Mouse (Mus musculus) heart, adult 2 months (tissue): Measurements from ENCODE around the gene Tmem97. TPM values are rescaled to one million over a fixed set of nuclear protein-coding genes. Genes with fewer than 3 reads are reported as not detected.
A peak's percentile ranks its signal among the peaks of the same experiment; 100 is the strongest.

Source experiments
- DNase-seq, 2 experiments: peaks; one replicate each; pipeline ENCODE4 v3.0.0; 2021
- H3K27ac ChIP-seq: fragments of 200-600 bp; 2 replicates; pipeline ENCODE4 v1.8.1; 2022
- H3K27me3 ChIP-seq: fragments of 200-500 bp; 2 replicates; pipeline ENCODE4 v1.6.1; 2012; ENCODE audit warnings: mild to moderate bottlenecking, low read length, inconsistent platforms, mixed read lengths; ENCODE audit not compliant: control insufficient read depth, insufficient read depth
- H3K36me3 ChIP-seq: fragments of 200-500 bp; 2 replicates; pipeline ENCODE4 v1.6.1; 2012; ENCODE audit warnings: low read length, inconsistent platforms; ENCODE audit not compliant: control insufficient read depth, insufficient read depth
- H3K4me1 ChIP-seq: fragments of 200-500 bp; 2 replicates; pipeline ENCODE4 v1.6.1; 2011; ENCODE audit warnings: low read length; ENCODE audit not compliant: control insufficient read depth, insufficient read depth
- H3K4me3 ChIP-seq: fragments of 200-600 bp; 2 replicates; pipeline ENCODE4 v1.8.1; 2022
- H3K79me2 ChIP-seq: fragments of 200-500 bp; replicated peaks from 2 replicates; pipeline ENCODE4 v1.6.1; 2012; ENCODE audit warnings: mild to moderate bottlenecking, inconsistent platforms, low read length, moderate library complexity, mixed read lengths; ENCODE audit not compliant: control insufficient read depth, insufficient read depth
- H3K9ac ChIP-seq: fragments of 200-500 bp; 2 replicates; pipeline ENCODE4 v1.6.1; 2012; ENCODE audit warnings: low read depth, mild to moderate bottlenecking, control low read depth, inconsistent platforms, low read length, mixed read lengths
- CTCF ChIP-seq: fragments of 200-600 bp; IDR thresholded peaks from 2 replicates; pipeline ENCODE4 v1.8.1; 2022; ENCODE audit warnings: antibody characterized with exemption, mild to moderate bottlenecking, moderate library complexity
- EP300 ChIP-seq: fragments of 200-500 bp; IDR thresholded peaks from 2 replicates; pipeline ENCODE4 v1.6.1; 2011; ENCODE audit warnings: low read depth, low read length, control low read depth; ENCODE audit not compliant: insufficient read depth
- POLR2A ChIP-seq: fragments of 200-500 bp; IDR thresholded peaks from 2 replicates; pipeline ENCODE4 v1.6.1; 2011; ENCODE audit warnings: mild to moderate bottlenecking, low read depth, low read length, control low read depth; ENCODE audit not compliant: insufficient read depth
- WGBS: fragments of 180-500 bp; shearing (Covaris S2); methylation state at CpG from one replicate; pipeline ENCODE4 v1.1.7; 2018; 5-methylcytosine and 5-hydroxymethylcytosine counted together
- intact Hi-C: fragments of 180-260 bp; cut with DNase I; formaldehyde crosslinking; loops from one replicate; pipeline ENCODE4 v1.15.1; 2025
- long read RNA-seq: library from polyadenylated mRNA; stranded (forward); transcript quantifications from one replicate; pipeline ENCODE4 v2.0.0, GENCODE M21; 2021
- polyA plus RNA-seq: library from polyadenylated mRNA; depleted of rRNA; stranded (reverse); fragments of >200 nt; gene quantifications from 2 replicates; pipeline ENCODE4 v1.2.3, GENCODE M21; 2012; rRNA removed
- total RNA-seq, 2 experiments: library from RNA; stranded (reverse); gene quantifications; 2 replicates each; pipeline ENCODE4 v1.2.3; 2021

Tmem97 gene
- total RNA-seq (1 to 10 TPM; 5.2 to 6.1 TPM), polyA plus RNA-seq (6.4 and 6.8 TPM in 2 replicates)
- long read RNA-seq, partial matches to known transcripts: 0 of 1 reads
- long read RNA-seq, other reads (novel, unspliced or antisense): 0 of 1 reads

DNA sequence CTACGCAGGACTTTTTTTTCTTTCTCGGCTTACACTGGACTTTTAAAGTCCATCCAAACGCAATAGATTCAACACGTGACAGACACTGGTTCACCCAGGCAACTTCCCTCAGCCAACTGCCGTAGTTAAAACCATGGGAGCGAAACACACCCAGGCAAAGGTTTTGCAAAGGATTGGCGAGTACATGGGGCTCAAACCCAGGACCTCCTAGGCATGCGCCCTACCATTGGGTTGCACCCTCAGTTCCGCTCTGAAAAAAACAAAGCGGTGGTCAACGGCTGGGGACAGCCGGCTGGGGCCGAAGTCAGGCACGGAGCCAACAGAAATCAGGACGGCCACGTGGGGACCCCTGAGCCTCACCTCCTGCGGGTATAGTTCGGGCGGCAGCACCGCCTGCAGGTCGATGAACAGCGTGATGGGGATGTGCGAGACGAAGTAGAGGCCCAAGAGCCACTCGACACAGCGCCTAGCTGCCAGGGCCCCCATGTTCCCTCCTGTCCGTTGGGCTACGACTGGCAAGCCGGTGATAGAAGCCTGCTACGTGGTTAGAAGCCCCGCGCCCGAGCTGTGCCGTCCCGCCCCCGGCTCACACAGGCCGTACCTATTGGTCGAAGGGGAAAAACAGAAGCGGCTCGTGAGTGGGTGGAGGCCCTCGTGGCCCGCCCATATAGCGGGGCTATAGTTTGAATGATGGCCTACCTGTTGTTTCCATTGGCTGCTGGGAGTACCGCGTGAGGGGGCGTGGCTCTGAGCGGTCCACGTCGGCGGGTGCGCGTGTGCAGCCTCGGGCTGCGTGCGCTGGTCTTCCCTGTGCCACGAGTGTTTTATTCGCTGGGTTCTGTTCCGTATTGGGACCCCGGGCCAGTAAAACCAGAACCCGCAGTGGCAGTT, at the start of gene Tmem97:
Gene Tmem97, minus strand, starts transcription at position 610 of the 891 bp plus-strand sequence.
- peak; percentile 36 for TF ChIP-seq CTCF
- TF ChIP-seq EP300: 0 out of 2 replicates have a peak, but pooled peaks have one; percentile 38
- peak; percentile 83 for TF ChIP-seq POLR2A
- H3K9ac ChIP-seq: peak within 1 kb of the TSS; percentile 72

DNA sequence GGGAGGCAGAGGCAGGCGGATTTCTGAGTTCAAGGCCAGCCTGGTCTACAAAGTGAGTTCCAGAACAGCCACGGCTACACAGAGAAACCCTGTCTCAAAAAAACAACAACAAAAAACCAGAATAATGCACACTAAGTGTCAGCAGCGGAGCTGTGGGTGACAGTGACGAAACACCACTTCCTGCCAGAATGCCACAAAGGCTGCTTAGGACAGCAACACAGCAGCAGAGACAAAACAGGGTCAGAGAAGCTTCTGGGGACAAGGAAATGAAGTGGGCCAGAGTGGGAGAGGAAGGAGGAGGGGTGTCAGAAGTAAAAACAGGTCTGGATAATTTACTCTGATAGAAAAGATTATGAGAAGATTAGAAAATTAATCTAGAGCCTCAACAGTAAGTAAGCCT, 49.5 kb upstream of the Tmem97 start:
- 79% methylated on average over 4 of the region's 4 CpGs for WGBS
- peak in 1 of 2 experiments; percentile 38 for DNase-seq
- intact Hi-C loops: no loop called here
- H3K27me3 ChIP-seq: no peaks in the 10 kb centered on the region
- no peaks in the 10 kb centered on the region for H3K36me3 ChIP-seq
- no peaks in the 10 kb centered on the region for H3K79me2 ChIP-seq
- no peaks in the 10 kb centered on the region for H3K4me1 ChIP-seq
- no peak overlapping the region for H3K27ac ChIP-seq
- no peak overlapping the region for H3K9ac ChIP-seq
- TF ChIP-seq POLR2A: no peak
- no peak for TF ChIP-seq CTCF
- no peak for TF ChIP-seq EP300
- H3K4me3 ChIP-seq: no peak overlapping the region

More for the DNA sequence above, at the start of gene Tmem97:
- peak; percentile 92 to 96 for DNase-seq
- Histone ChIP-seq H3K27ac (peak within 1 kb of the TSS; percentile 72), H3K36me3 (no peaks in the 10 kb centered on the region), H3K4me3 (peak within 1 kb of the TSS; percentile 89), H3K79me2 (no peaks in the 10 kb centered on the region), H3K4me1 (no peaks in the 10 kb centered on the region), H3K27me3 (no peaks in the 10 kb centered on the region)
- intact Hi-C loops: loop anchor here (2.0 to 10.0 kb wide), 3 partner anchors 14 to 404 kb away; partner anchors contain the start of genes Ift20 and Tnfaip1
- under 1% methylated on average over 60 of the region's 60 CpGs for WGBS

DNA sequence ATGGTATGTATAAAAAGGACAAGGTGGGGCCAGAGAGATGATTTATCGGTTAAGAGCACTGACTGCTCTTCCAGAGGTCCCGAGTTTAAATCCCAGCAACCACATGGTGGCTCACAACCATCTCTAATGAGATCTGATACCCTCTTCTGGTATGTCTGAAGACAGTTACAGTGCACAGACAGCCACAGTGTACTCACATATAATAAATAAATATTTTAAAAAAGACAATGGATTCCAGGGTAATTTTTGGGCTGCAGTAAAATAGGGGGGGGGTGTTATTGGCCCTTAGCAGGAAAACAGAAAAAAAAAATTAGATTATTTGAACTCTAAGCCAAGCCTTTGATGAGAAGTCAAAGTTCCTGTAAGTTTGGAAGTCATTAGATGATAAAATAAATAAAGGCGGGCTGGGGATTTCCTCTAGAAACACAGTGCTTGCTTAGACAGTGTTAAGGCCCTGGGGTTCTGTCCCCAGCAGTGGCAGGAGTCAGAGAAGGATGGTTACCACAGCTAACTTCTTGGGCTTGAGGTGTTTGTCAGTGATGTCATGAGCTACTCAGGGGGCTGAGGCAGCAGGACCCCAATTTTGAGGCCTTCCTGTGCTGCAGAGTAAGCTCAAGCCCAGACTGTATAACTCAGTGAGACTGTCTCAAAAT, 48.3 kb upstream of the Tmem97 start:
- H3K4me3 ChIP-seq: no peak overlapping the region
- no peaks in the 10 kb centered on the region for H3K27me3 ChIP-seq
- 76% methylated on average over 3 of the region's 3 CpGs for WGBS
- intact Hi-C loops: no loop called here
- DNase-seq: no peak
- no peak overlapping the region for H3K9ac ChIP-seq
- H3K36me3 ChIP-seq: no peaks in the 10 kb centered on the region
- no peaks in the 10 kb centered on the region for H3K4me1 ChIP-seq
- no peak overlapping the region for H3K27ac ChIP-seq
- H3K79me2 ChIP-seq: no peaks in the 10 kb centered on the region
- TF ChIP-seq EP300 (no peak), POLR2A (no peak), CTCF (no peak; the same call in 1 of the 2 replicates)

DNA sequence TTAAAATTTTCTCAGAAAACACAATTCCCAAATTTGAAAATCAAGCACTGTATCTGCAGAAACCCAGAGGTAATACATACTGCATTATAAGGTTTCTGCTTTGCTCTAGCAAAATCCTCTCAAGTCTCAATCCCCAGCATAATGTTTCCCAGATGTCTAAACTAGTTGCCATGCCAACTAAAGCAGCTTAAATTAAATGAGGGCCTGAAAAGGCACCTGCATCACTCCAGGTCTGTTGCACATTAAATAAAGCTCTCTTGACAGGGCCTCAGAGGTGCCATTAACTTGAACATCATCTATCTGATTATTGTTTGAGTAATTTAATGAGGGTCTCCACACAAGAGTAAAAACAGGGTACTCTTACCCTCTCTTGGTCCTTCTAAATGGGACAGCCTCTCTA, 46.2 kb upstream of the Tmem97 start:
- intact Hi-C loops: no loop called here
- TF ChIP-seq CTCF (no peak), EP300 (no peak), POLR2A (no peak)
- no peaks in the 10 kb centered on the region for H3K36me3 ChIP-seq
- H3K27ac ChIP-seq: no peak overlapping the region
- DNase-seq: no peak
- no peaks in the 10 kb centered on the region for H3K4me1 ChIP-seq
- no peak overlapping the region for H3K4me3 ChIP-seq
- H3K79me2 ChIP-seq: no peaks in the 10 kb centered on the region
- H3K27me3 ChIP-seq: no peaks in the 10 kb centered on the region
- H3K9ac ChIP-seq: no peak overlapping the region

DNA sequence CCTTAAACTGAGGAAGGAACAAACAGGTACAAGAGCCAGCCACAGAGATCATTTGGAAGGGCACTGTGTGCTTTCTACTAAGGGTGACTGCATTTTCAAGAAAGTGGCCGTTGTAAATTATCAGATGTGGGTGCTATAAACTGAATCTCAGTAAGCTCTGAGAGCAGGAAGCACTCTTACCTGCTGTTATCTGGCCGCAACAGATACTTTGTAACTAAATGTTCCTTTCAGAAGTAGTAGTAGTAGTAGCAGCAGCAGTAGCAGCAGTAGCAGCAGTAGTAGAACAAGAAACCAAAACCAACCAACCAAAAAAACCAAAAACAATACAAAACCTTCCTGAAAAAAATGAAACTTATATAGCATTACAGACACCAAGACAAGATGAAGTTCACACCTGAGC, 45.2 kb upstream of the Tmem97 start:
- Histone ChIP-seq H3K27me3 (no peaks in the 10 kb centered on the region), H3K4me3 (no peak overlapping the region), H3K9ac (no peak overlapping the region), H3K4me1 (no peaks in the 10 kb centered on the region), H3K27ac (no peak overlapping the region), H3K36me3 (no peaks in the 10 kb centered on the region), H3K79me2 (no peaks in the 10 kb centered on the region)
- DNase-seq: no peak
- no peak for TF ChIP-seq EP300
- no peak for TF ChIP-seq POLR2A
- no peak for TF ChIP-seq CTCF
- WGBS: 91% methylated on average over 2 of the region's 2 CpGs
- intact Hi-C loops: no loop called here
